Mouse (Mus musculus): ENCODE measurements around the gene Cmklr1. TPM values are rescaled to one million over a fixed set of nuclear protein-coding genes. Genes with fewer than 3 reads are reported as not detected.

The Cmklr1 gene
- polyA plus RNA-seq, 1 experiment from 2014 or later: 3.1 TPM

DNA sequence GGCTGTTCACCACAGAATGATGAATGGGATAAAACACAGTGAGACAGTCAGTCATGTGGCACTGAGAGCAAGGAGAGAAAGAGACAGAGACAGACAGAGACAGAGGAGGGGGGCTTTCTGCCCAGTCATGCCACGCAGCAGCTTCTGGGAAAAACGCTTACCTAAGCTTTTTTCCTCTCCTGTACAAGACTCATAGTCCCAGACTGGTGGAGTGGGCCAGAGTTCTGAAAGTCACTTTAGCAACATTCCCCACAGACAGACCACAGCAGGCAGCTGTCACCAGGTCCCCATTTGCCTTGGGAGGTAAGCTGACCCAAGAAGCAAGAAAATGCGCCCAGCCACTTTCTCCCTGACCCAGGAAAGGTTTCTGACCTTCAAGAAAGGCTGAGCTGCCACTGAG lies 32.2 kb upstream of the Cmklr1 start:
- Histone ChIP-seq H3K4me3 (ENCODE audit: low read length) (no peak overlapping the region), H3K27me3 (ENCODE audit: control insufficient read depth, insufficient read depth, low read length) (no peaks in the 10 kb centered on the region), H3K9ac (ENCODE audit: low read length) (no peak overlapping the region), H3K36me3 (ENCODE audit: control insufficient read depth, insufficient read depth) (no peaks in the 10 kb centered on the region), H3K9me3 (replicated peaks; ENCODE audit: control insufficient read depth, low read length) (no peaks in the 10 kb centered on the region; the same call in 1 of the 2 replicates), H3K27ac (ENCODE audit: low read length) (no peak overlapping the region), H3K4me2 (ENCODE audit: low read depth, low read length) (no peak overlapping the region), H3K4me1 (ENCODE audit: control insufficient read depth, insufficient read depth, low read length) (no peaks in the 10 kb centered on the region)
- 84% methylated on average over 3 of the region's 3 CpGs for WGBS
- no peak for ATAC-seq (replicated peaks; ENCODE audit: extremely low read depth, insufficient read depth, low FRiP score)

DNA sequence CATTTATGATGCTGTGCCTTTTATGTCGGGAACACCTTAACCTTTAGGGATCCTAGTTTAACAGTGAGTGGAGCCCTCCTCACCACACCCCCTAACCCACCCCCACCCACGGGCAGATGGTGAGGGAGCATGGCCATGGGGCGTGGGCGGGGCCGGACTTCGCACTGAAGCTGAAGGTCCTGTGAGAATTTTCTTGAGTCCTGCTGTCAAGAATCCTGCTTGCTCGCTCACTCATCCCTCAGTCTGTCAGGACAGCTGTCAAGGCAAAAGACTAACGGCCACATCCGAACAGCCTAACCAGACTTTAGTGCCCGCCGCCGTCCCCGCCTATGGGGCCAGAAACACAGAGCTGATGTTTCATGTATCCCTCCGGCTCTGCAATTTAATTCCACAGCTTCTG lies 31.0 kb upstream of the Cmklr1 start:
- 75% methylated on average over 14 of the region's 14 CpGs for WGBS
- no peak overlapping the region for H3K4me3 ChIP-seq (ENCODE audit: low read length)
- H3K4me2 ChIP-seq (ENCODE audit: low read depth, low read length): no peak overlapping the region

DNA sequence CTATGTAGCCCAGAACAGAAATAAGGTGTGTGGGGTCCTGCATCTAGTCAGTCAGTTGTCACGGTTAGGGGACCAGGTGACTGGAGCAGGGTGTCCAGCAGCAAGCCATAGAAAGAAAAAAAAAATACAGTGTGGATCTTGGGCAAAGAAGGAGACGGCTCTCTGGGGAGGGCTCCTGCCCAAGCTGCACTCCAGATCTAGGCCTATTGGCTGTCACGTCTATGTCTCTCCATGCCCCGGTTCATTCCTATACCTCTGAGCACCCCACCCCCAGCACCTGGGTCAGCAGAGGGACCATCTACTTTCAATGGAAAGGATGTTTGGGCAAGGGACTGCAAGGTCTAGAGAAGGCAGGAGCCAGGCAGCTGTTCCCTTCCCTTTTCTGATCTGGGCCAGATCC lies 29.3 kb upstream of the Cmklr1 start:
- Histone ChIP-seq H3K27ac (ENCODE audit: low read length) (no peak overlapping the region), H3K9ac (ENCODE audit: low read length) (no peak overlapping the region), H3K4me1 (ENCODE audit: control insufficient read depth, insufficient read depth, low read length) (no peaks in the 10 kb centered on the region), H3K27me3 (ENCODE audit: control insufficient read depth, insufficient read depth, low read length) (0 out of 2 replicates have a peak, but pooled peaks cover 3% of the 10 kb centered on the region), H3K4me3 (ENCODE audit: low read length) (no peak overlapping the region), H3K36me3 (ENCODE audit: control insufficient read depth, insufficient read depth) (no peaks in the 10 kb centered on the region), H3K4me2 (ENCODE audit: low read depth, low read length) (no peak overlapping the region), H3K9me3 (replicated peaks; ENCODE audit: control insufficient read depth, low read length) (no peaks in the 10 kb centered on the region; the same call in 1 of the 2 replicates)
- no peak for ATAC-seq (replicated peaks; ENCODE audit: extremely low read depth, insufficient read depth, low FRiP score)
- 89% methylated on average over 4 of the region's 4 CpGs for WGBS

More for the DNA sequence above, 31.0 kb upstream of the Cmklr1 start:
- no peak for ATAC-seq (replicated peaks; ENCODE audit: extremely low read depth, insufficient read depth, low FRiP score)
- Histone ChIP-seq H3K9me3 (replicated peaks; ENCODE audit: control insufficient read depth, low read length) (no peaks in the 10 kb centered on the region; the same call in 1 of the 2 replicates), H3K4me1 (ENCODE audit: control insufficient read depth, insufficient read depth, low read length) (no peaks in the 10 kb centered on the region), H3K9ac (ENCODE audit: low read length) (no peak overlapping the region), H3K27ac (ENCODE audit: low read length) (no peak overlapping the region), H3K36me3 (ENCODE audit: control insufficient read depth, insufficient read depth) (no peaks in the 10 kb centered on the region), H3K27me3 (ENCODE audit: control insufficient read depth, insufficient read depth, low read length) (no peaks in the 10 kb centered on the region)

DNA sequence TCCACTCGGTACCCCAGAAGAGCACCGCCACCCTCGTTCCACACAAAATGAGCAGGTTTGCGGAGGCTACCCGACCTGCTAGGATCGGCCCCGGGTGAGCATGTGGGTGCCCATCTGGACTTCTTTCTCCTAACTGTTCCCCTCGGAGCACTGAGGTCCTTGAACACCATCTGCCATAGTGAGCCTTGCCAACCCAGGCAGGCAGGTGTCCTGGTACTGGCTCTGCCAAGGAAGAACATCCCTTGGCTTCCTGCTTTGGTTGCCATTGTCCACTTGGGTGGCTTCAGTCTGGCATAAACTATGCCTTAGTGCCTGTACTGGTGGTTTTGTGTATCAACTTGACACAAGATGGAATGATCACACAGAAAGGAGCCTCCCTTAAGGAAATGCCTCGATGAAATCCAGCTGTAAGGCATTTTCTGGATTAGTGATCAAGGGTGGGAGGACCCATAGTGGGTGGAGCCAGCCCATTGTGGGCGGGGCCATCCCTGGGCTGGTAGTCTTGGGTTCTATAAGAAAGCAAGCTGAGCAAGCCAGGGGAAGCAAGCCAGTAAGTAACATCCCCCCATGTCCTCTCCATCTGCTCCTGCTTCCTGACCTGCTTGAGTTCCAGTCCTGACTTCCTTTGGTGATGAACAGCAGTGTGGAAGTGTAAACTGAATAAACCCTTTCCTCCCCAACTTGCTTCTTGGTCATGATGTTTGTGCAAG lies 28.7 kb upstream of the Cmklr1 start:
- Histone ChIP-seq H3K36me3 (ENCODE audit: control insufficient read depth, insufficient read depth) (no peaks in the 10 kb centered on the region), H3K4me1 (ENCODE audit: control insufficient read depth, insufficient read depth, low read length) (no peaks in the 10 kb centered on the region), H3K4me3 (ENCODE audit: low read length) (no peak overlapping the region), H3K9me3 (replicated peaks; ENCODE audit: control insufficient read depth, low read length) (no peaks in the 10 kb centered on the region; the same call in 1 of the 2 replicates), H3K9ac (ENCODE audit: low read length) (no peak overlapping the region), H3K27me3 (ENCODE audit: control insufficient read depth, insufficient read depth, low read length) (0 out of 2 replicates have a peak, but pooled peaks cover 3% of the 10 kb centered on the region), H3K4me2 (ENCODE audit: low read depth, low read length) (no peak overlapping the region), H3K27ac (ENCODE audit: low read length) (no peak overlapping the region)
- 82% methylated on average over 10 of the region's 10 CpGs for WGBS
- no peak for ATAC-seq (replicated peaks; ENCODE audit: extremely low read depth, insufficient read depth, low FRiP score)

- Histone ChIP-seq H3K4me1 (ENCODE audit: control insufficient read depth, insufficient read depth, low read length) (no peaks in the 10 kb centered on the region; the same call in 1 of the 2 replicates), H3K36me3 (ENCODE audit: control insufficient read depth, insufficient read depth) (no peaks in the 10 kb centered on the region), H3K9ac (ENCODE audit: low read length) (no peak overlapping the region), H3K9me3 (replicated peaks; ENCODE audit: control insufficient read depth, low read length) (no peaks in the 10 kb centered on the region; the same call in 1 of the 2 replicates), H3K4me2 (ENCODE audit: low read depth, low read length) (no peak overlapping the region), H3K27ac (ENCODE audit: low read length) (no peak overlapping the region), H3K27me3 (ENCODE audit: control insufficient read depth, insufficient read depth, low read length) (0 out of 2 replicates have a peak, but pooled peaks cover 3% of the 10 kb centered on the region), H3K4me3 (ENCODE audit: low read length) (no peak overlapping the region)
- no peak for ATAC-seq (replicated peaks; ENCODE audit: extremely low read depth, insufficient read depth, low FRiP score)
- 61% methylated on average over 5 of the region's 7 CpGs for WGBS
Measured at GRCm38 (mm10) chr5:113677541-113677940, 27.3 kb upstream of the Cmklr1 start.

DNA sequence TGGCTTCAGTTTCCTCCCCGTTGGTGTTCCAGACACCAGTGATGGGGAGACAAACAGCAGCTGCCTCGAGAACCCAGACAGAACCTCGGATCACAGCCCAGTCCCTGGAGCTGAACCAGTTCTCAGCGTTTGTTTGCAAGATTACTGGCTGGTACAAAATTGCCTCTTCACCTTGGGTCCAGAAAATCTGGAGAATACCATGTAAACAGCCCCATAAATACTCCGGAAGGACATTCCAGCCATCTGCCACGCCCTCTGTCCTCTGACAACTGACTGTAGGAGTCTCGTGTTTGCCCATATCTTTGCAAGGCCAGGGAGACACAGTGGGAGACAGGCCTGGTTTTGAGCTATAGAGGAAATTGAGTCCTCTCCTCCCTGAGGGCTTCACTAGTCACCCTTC lies 24.6 kb upstream of the Cmklr1 start:
- Histone ChIP-seq H3K27ac (ENCODE audit: low read length) (no peak overlapping the region), H3K27me3 (ENCODE audit: control insufficient read depth, insufficient read depth, low read length) (0 out of 2 replicates have a peak, but pooled peaks cover 3% of the 10 kb centered on the region), H3K4me1 (ENCODE audit: control insufficient read depth, insufficient read depth, low read length) (no peaks in the 10 kb centered on the region; the same call in 1 of the 2 replicates), H3K4me3 (ENCODE audit: low read length) (no peak overlapping the region), H3K36me3 (ENCODE audit: control insufficient read depth, insufficient read depth) (no peaks in the 10 kb centered on the region), H3K9me3 (replicated peaks; ENCODE audit: control insufficient read depth, low read length) (no peaks in the 10 kb centered on the region), H3K9ac (ENCODE audit: low read length) (no peak overlapping the region), H3K4me2 (ENCODE audit: low read depth, low read length) (no peak overlapping the region)
- WGBS: 59% methylated on average over 7 of the region's 7 CpGs
- no peak for ATAC-seq (replicated peaks; ENCODE audit: extremely low read depth, insufficient read depth, low FRiP score)

DNA sequence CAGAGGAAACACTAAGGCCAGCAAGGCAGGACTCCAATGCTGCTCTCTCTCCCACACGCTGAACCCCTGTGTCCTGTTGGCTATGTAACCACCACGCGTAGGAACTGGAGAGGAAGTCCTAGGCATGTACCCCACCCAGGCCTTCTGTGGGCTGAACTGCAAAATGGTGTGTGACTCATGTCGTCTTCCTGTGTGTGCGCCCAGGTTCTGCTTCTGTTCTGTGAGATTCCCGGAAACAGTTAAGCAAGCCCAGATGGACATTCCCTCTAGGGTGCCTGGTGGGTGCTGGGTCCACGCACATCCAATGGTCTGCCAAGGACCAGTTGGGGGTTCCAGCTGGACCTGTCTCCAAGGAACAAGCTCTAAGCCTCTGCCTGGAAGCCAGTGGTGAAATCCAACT lies 22.2 kb upstream of the Cmklr1 start:
- H3K9ac ChIP-seq (ENCODE audit: low read length): no peak overlapping the region
- no peaks in the 10 kb centered on the region for H3K36me3 ChIP-seq (ENCODE audit: control insufficient read depth, insufficient read depth)
- 0 out of 2 replicates have a peak, but pooled peaks cover 3% of the 10 kb centered on the region for H3K27me3 ChIP-seq (ENCODE audit: control insufficient read depth, insufficient read depth, low read length)
- H3K4me3 ChIP-seq (ENCODE audit: low read length): no peak overlapping the region
- no peaks in the 10 kb centered on the region; the same call in 1 of the 2 replicates for H3K4me1 ChIP-seq (ENCODE audit: control insufficient read depth, insufficient read depth, low read length)
- H3K9me3 ChIP-seq (replicated peaks; ENCODE audit: control insufficient read depth, low read length): no peaks in the 10 kb centered on the region
- no peak overlapping the region for H3K4me2 ChIP-seq (ENCODE audit: low read depth, low read length)
- H3K27ac ChIP-seq (ENCODE audit: low read length): no peak overlapping the region; the same call in 1 of the 2 replicates
- 51% methylated on average over 7 of the region's 7 CpGs for WGBS
- no peak; the same call in 1 of the 2 replicates for ATAC-seq (replicated peaks; ENCODE audit: extremely low read depth, insufficient read depth, low FRiP score)

- no peak overlapping the region for H3K4me2 ChIP-seq (ENCODE audit: low read depth, low read length)
- H3K4me1 ChIP-seq (ENCODE audit: control insufficient read depth, insufficient read depth, low read length): no peaks in the 10 kb centered on the region; the same call in 1 of the 2 replicates
- 72% methylated on average over 6 of the region's 6 CpGs for WGBS
- H3K27ac ChIP-seq (ENCODE audit: low read length): no peak overlapping the region
- H3K36me3 ChIP-seq (ENCODE audit: control insufficient read depth, insufficient read depth): no peaks in the 10 kb centered on the region
- no peak for ATAC-seq (replicated peaks; ENCODE audit: extremely low read depth, insufficient read depth, low FRiP score)
- H3K27me3 ChIP-seq (ENCODE audit: control insufficient read depth, insufficient read depth, low read length): 0 out of 2 replicates have a peak, but pooled peaks cover 3% of the 10 kb centered on the region
- no peaks in the 10 kb centered on the region for H3K9me3 ChIP-seq (replicated peaks; ENCODE audit: control insufficient read depth, low read length)
- no peak overlapping the region for H3K9ac ChIP-seq (ENCODE audit: low read length)
- no peak overlapping the region for H3K4me3 ChIP-seq (ENCODE audit: low read length)
Measured at GRCm38 (mm10) chr5:113670597-113670996, 20.4 kb upstream of the Cmklr1 start.

- 51% methylated on average over 3 of the region's 3 CpGs for WGBS
- 0 out of 2 replicates have a peak, but pooled peaks cover 3% of the 10 kb centered on the region for H3K27me3 ChIP-seq (ENCODE audit: control insufficient read depth, insufficient read depth, low read length)
- no peak overlapping the region for H3K27ac ChIP-seq (ENCODE audit: low read length)
- no peak overlapping the region for H3K4me2 ChIP-seq (ENCODE audit: low read depth, low read length)
- no peaks in the 10 kb centered on the region; the same call in 1 of the 2 replicates for H3K4me1 ChIP-seq (ENCODE audit: control insufficient read depth, insufficient read depth, low read length)
- H3K9ac ChIP-seq (ENCODE audit: low read length): no peak overlapping the region
- no peak overlapping the region for H3K4me3 ChIP-seq (ENCODE audit: low read length)
- ATAC-seq (replicated peaks; ENCODE audit: extremely low read depth, insufficient read depth, low FRiP score): no peak
- no peaks in the 10 kb centered on the region for H3K36me3 ChIP-seq (ENCODE audit: control insufficient read depth, insufficient read depth)
- H3K9me3 ChIP-seq (replicated peaks; ENCODE audit: control insufficient read depth, low read length): no peaks in the 10 kb centered on the region
Measured at GRCm38 (mm10) chr5:113670110-113670509, 19.9 kb upstream of the Cmklr1 start.

Data from heart, embryonic 16.5 days (tissue).